Comparison of ENCODE assay signal across 8 mouse cellular contexts in genomic region chr4:98382716-98383424, GRCm38 (mm10). TPM values are rescaled to one million over a fixed set of nuclear protein-coding genes. Genes with fewer than 3 reads are reported as not detected.
DNase-seq lines count a peak whose midpoint lies in the region; ATAC-seq lines count a peak whose summit lies in the region.

TSS of gene Tm2d1 (minus strand) at chr4:98383306.

- peak within 1 kb of the TSS; percentile 91 for H3K4me3 ChIP-seq in intestine, embryonic 14.5 days (ENCODE audit: low read depth, low read length)

- H3K9ac ChIP-seq in intestine, embryonic 14.5 days (ENCODE audit: low read length), result peak within 1 kb of the TSS; percentile 98

- H3K27ac ChIP-seq in intestine, embryonic 14.5 days (ENCODE audit: low read depth), result peak within 1 kb of the TSS; percentile 74

- DNase-seq in adrenal gland, adult 2 months, result peak; percentile 90
- DNase-seq in embryo, embryonic 11 days, result peak; percentile 93
- peak; percentile 79 for DNase-seq in gastrocnemius, postnatal 25 days
- peak; percentile 88 for DNase-seq in intestine, embryonic 14.5 days (ENCODE audit: low spot score)
- DNase-seq in left cerebral cortex, postnatal 14 days (ENCODE audit: low spot score in 2 of 2), result peak; percentile 73 to 81
- peak; percentile 82 for DNase-seq in right cerebral cortex, postnatal 14 days
- peak; percentile 76 for DNase-seq in urinary bladder, postnatal 25 days (ENCODE audit: low spot score)

- WGBS in intestine, embryonic 14.5 days, result under 1% methylated on average over 46 of the region's 46 CpGs

- intact Hi-C loops in left cerebral cortex, postnatal 14 days (cut with DNase I), result no loop called here

- peak; percentile 95 for ATAC-seq in intestine, embryonic 14.5 days (replicated peaks; ENCODE audit: low FRiP score, low TSS enrichment, low read depth)
- peak; percentile 98 for ATAC-seq in megakaryocyte-erythroid progenitor cell, adult 5-6 weeks (replicated peaks; ENCODE audit: low FRiP score, low TSS enrichment, poor library complexity, severe bottlenecking)

- H3K9me3 ChIP-seq in intestine, embryonic 14.5 days (ENCODE audit: control insufficient read depth, low read length), result no peaks in the 10 kb centered on the region

- no peaks in the 10 kb centered on the region for H3K27me3 ChIP-seq in intestine, embryonic 14.5 days (replicated peaks; ENCODE audit: control insufficient read depth, insufficient read depth, low read length)

- H3K4me1 ChIP-seq in intestine, embryonic 14.5 days (replicated peaks; ENCODE audit: control insufficient read depth, insufficient read depth, low read length), result peaks cover 10% of the 10 kb centered on the region; the same call in 1 of the 2 replicates

- peak within 1 kb of the TSS; percentile 69 for H3K4me2 ChIP-seq in intestine, embryonic 14.5 days (ENCODE audit: low read length)

- H3K36me3 ChIP-seq in intestine, embryonic 14.5 days (ENCODE audit: control insufficient read depth, insufficient read depth, low read length), result 0 out of 2 replicates have a peak, but pooled peaks cover 5% of the 10 kb centered on the region

RNA-seq across cellular contexts. Expression of gene Tm2d1, which starts in this region (rescaled TPM):
- total RNA-seq in adrenal gland, adult 2 months (2021), result 10 to 100 TPM; 42.1 to 42.4 TPM
- 13.8 and 23.6 TPM in 2 replicates for polyA plus RNA-seq in adrenal gland, adult 2 months (2012; rRNA removed)
- total RNA-seq in gastrocnemius, postnatal 25 days (2021), result 10 to 100 TPM; 30.9 to 33.7 TPM
- 77.9 and 84.9 TPM in 2 replicates for polyA plus RNA-seq in intestine, embryonic 14.5 days (2014; fragmentation: Nextera tagmentation; extraction: Ambion mirVana)
- total RNA-seq in left cerebral cortex, postnatal 14 days (2021), result 10 to 100 TPM; 48.8 to 49.8 TPM
- 22.4 and 26.2 TPM in 2 replicates for total RNA-seq in megakaryocyte-erythroid progenitor cell, adult 5-6 weeks (2014; fragmentation: Nextera tagmentation)
- total RNA-seq in megakaryocyte-erythroid progenitor cell, adult 5-6 weeks (2017), result 21.8 and 22.9 TPM in 2 replicates

Comparison
In these comparisons a context has a peak if more than half of its experiments do, and no peak if none do; other contexts are left out.
1. Peak in every context shown above with its lines: DNase-seq, ATAC-seq, H3K4me3 ChIP-seq and H3K27ac ChIP-seq.